Mouse (Mus musculus) heart, embryonic 10.5 days (tissue): ENCODE measurements around the gene Suds3. TPM values are rescaled to one million over a fixed set of nuclear protein-coding genes. Genes with fewer than 3 reads are reported as not detected.

ENCODE experiments used
- DNase-seq: peaks from one replicate; pipeline ENCODE4 v3.0.0-alpha.2; 2017; ENCODE audit warnings: low spot score
- H3K27ac ChIP-seq: fragments of 300-500 bp; sonication (generic); 2 replicates; pipeline ENCODE4 v1.5.1; 2016; ENCODE audit warnings: mild to moderate bottlenecking
- H3K27me3 ChIP-seq: fragments of 300-500 bp; sonication (generic); 2 replicates; pipeline ENCODE4 v1.6.1; 2016; ENCODE audit warnings: mild to moderate bottlenecking; ENCODE audit not compliant: poor library complexity, insufficient read depth, severe bottlenecking
- H3K36me3 ChIP-seq: fragments of 300-500 bp; sonication (generic); 2 replicates; pipeline ENCODE4 v1.6.1; 2016; ENCODE audit warnings: mild to moderate bottlenecking, moderate library complexity
- H3K4me1 ChIP-seq: fragments of 300-500 bp; sonication (generic); 2 replicates; pipeline ENCODE4 v1.6.1; 2016; ENCODE audit warnings: mild to moderate bottlenecking
- H3K4me3 ChIP-seq: fragments of 300-500 bp; sonication (generic); 2 replicates; pipeline ENCODE4 v1.5.1; 2016; ENCODE audit warnings: mild to moderate bottlenecking, moderate library complexity
- H3K9me3 ChIP-seq: fragments of 300-500 bp; sonication (generic); 2 replicates; pipeline ENCODE4 v1.6.1; 2016; ENCODE audit warnings: mild to moderate bottlenecking, moderate library complexity
- WGBS: fragments of 180-500 bp; shearing (Covaris S2); methylation state at CpG from one replicate; pipeline ENCODE4 v1.1.7; 2016; 5-methylcytosine and 5-hydroxymethylcytosine counted together
- polyA plus RNA-seq: library from polyadenylated mRNA; unstranded; fragments of >200 nt; fragmentation: Nextera tagmentation; extraction: Ambion mirVana; gene quantifications from 2 replicates; pipeline ENCODE4 v1.2.1, GENCODE M21; 2016

Suds3 gene
- polyA plus RNA-seq, 1 experiment from 2014 or later: 76.3 TPM

GRCm38 (mm10) chr5:117049940-117050339 is 66.0 kb downstream of the Suds3 start:
- Histone ChIP-seq H3K27me3 (no peaks in the 10 kb centered on the region), H3K36me3 (no peaks in the 10 kb centered on the region), H3K27ac (no peak overlapping the region), H3K4me3 (no peak overlapping the region), H3K4me1 (no peaks in the 10 kb centered on the region), H3K9me3 (no peaks in the 10 kb centered on the region)
- 79% methylated on average over 7 of the region's 7 CpGs for WGBS
- DNase-seq: no peak

- H3K36me3 ChIP-seq: no peaks in the 10 kb centered on the region
- H3K4me1 ChIP-seq: no peaks in the 10 kb centered on the region
- DNase-seq: no peak
- WGBS: 59% methylated on average over 10 of the region's 10 CpGs
- no peak overlapping the region for H3K4me3 ChIP-seq
- H3K27ac ChIP-seq: no peak overlapping the region
- no peaks in the 10 kb centered on the region for H3K9me3 ChIP-seq
- H3K27me3 ChIP-seq: no peaks in the 10 kb centered on the region
Measured at GRCm38 (mm10) chr5:117045101-117045500, 70.8 kb downstream of the Suds3 start.

GRCm38 (mm10) chr5:117042661-117043060 is 73.3 kb downstream of the Suds3 start:
- DNase-seq: no peak
- 66% methylated on average over 11 of the region's 11 CpGs for WGBS

More at GRCm38 (mm10) chr5:117042661-117043060, 73.3 kb downstream of the Suds3 start:
- Histone ChIP-seq H3K4me3 (no peak overlapping the region), H3K27ac (no peak overlapping the region), H3K9me3 (no peaks in the 10 kb centered on the region), H3K27me3 (no peaks in the 10 kb centered on the region), H3K4me1 (no peaks in the 10 kb centered on the region), H3K36me3 (no peaks in the 10 kb centered on the region)

Other genes starting within 250 kb of the Suds3 start
- gene Taok3, start 4.0 kb upstream of the Suds3 start, polyA plus RNA-seq: 12.2 and 18.6 TPM in 2 replicates
- gene Pebp1, start 171.5 kb upstream of the Suds3 start, polyA plus RNA-seq: 614 and 687 TPM in 2 replicates
- 5.4 and 5.8 TPM in 2 replicates for gene Vsig10, start 203.0 kb upstream of the Suds3 start, polyA plus RNA-seq
- gene Wsb2, start 241.2 kb upstream of the Suds3 start, polyA plus RNA-seq: 79.6 and 88.4 TPM in 2 replicates